Mouse (Mus musculus) hindbrain, postnatal 0 days (tissue): ENCODE results near the gene Teddm1a. TPM values are rescaled to one million over a fixed set of nuclear protein-coding genes. Genes with fewer than 3 reads are reported as not detected.

ENCODE experiments used
- ATAC-seq: fragments of 200-750 bp; cut with Nextera tagmentation; 2 replicates; pipeline ENCODE4 v1.8.0; 2017; ENCODE audit warnings: mild to moderate bottlenecking, moderate TSS enrichment, moderate library complexity
- DNase-seq: peaks from one replicate; pipeline ENCODE4 v3.0.0-alpha.2; 2015; ENCODE audit warnings: low spot score
- H3K27ac ChIP-seq: fragments of 300-500 bp; sonication (generic); 2 replicates; pipeline ENCODE4 v1.5.1; 2014; ENCODE audit warnings: mild to moderate bottlenecking
- H3K27me3 ChIP-seq: fragments of 300-500 bp; sonication (generic); 2 replicates; pipeline ENCODE4 v1.6.1; 2014; ENCODE audit warnings: low read length, mixed read lengths; ENCODE audit not compliant: insufficient read depth
- H3K36me3 ChIP-seq: fragments of 300-500 bp; sonication (generic); 2 replicates; pipeline ENCODE4 v1.6.1; 2014; ENCODE audit warnings: low read length, mixed read lengths; ENCODE audit not compliant: insufficient read depth
- H3K4me1 ChIP-seq: fragments of 300-500 bp; sonication (generic); 2 replicates; pipeline ENCODE4 v1.6.1; 2014; ENCODE audit warnings: antibody characterized with exemption, low read length, mixed read lengths; ENCODE audit not compliant: insufficient read depth
- H3K4me2 ChIP-seq: fragments of 300-500 bp; sonication (generic); 2 replicates; pipeline ENCODE4 v1.6.1; 2014; ENCODE audit warnings: low read depth, mild to moderate bottlenecking, low read length, moderate library complexity, mixed read lengths
- H3K4me3 ChIP-seq: fragments of 300-500 bp; sonication (generic); 2 replicates; pipeline ENCODE4 v1.5.1; 2014; ENCODE audit warnings: low read length
- H3K9ac ChIP-seq: fragments of 300-500 bp; sonication (generic); replicated peaks from 2 replicates; pipeline ENCODE4 v1.6.1; 2014; ENCODE audit warnings: mild to moderate bottlenecking, low read length, moderate library complexity, mixed read lengths
- H3K9me3 ChIP-seq: fragments of 300-500 bp; sonication (generic); 2 replicates; pipeline ENCODE4 v1.6.1; 2016; ENCODE audit warnings: low read length, mixed read lengths
- CTCF ChIP-seq: IDR thresholded peaks from 2 replicates; pipeline ENCODE4 v1.5.1; 2016; ENCODE audit warnings: antibody characterized with exemption, control low read depth, low read depth
- WGBS: fragments of 180-500 bp; shearing (Covaris S2); extraction: QIAGEN DNeasy Blood & Tissue Kit; methylation state at CpG from one replicate; pipeline ENCODE4 v1.1.7; 2014; 5-methylcytosine and 5-hydroxymethylcytosine counted together
- polyA plus RNA-seq: library from polyadenylated mRNA; unstranded; fragments of >200 nt; fragmentation: Nextera tagmentation; extraction: Ambion mirVana; gene quantifications from 2 replicates; pipeline ENCODE4 v1.2.1, GENCODE M21; 2015
- total RNA-seq: library from RNA; depleted of rRNA; stranded (reverse); fragments of >200 nt; gene quantifications from 2 replicates; pipeline ENCODE4 v1.2.3, GENCODE M21; 2014

Gene Teddm1a
- total and polyA plus RNA-seq, 2 experiments from 2014 or later = not detected

GRCm38 (mm10) chr1:153911276-153911795 lies 19.8 kb downstream of the Teddm1a start:
- H3K9ac ChIP-seq = no peak overlapping the region
- DNase-seq (no peak), ATAC-seq (no peak)
- 89% methylated on average over 6 of the region's 6 CpGs for WGBS
- H3K4me3 ChIP-seq = no peak overlapping the region
- H3K36me3 ChIP-seq = peaks cover 41% of the 10 kb centered on the region
- no peak for TF ChIP-seq CTCF
- no peak overlapping the region for H3K27ac ChIP-seq
- no peaks in the 10 kb centered on the region for H3K9me3 ChIP-seq
- no peak overlapping the region for H3K4me2 ChIP-seq
- no peaks in the 10 kb centered on the region for H3K27me3 ChIP-seq
- H3K4me1 ChIP-seq = no peaks in the 10 kb centered on the region

- Histone ChIP-seq H3K4me2 (no peak overlapping the region), H3K4me1 (no peaks in the 10 kb centered on the region), H3K4me3 (no peak overlapping the region), H3K27ac (no peak overlapping the region), H3K27me3 (no peaks in the 10 kb centered on the region), H3K9me3 (no peaks in the 10 kb centered on the region), H3K9ac (no peak overlapping the region), H3K36me3 (peaks cover 17% of the 10 kb centered on the region)
- DNase-seq (no peak), ATAC-seq (no peak)
- no peak for TF ChIP-seq CTCF
- 72% methylated on average over 3 of the region's 3 CpGs for WGBS
These were observed 22.3 kb downstream of the Teddm1a start for GRCm38 (mm10) chr1:153913869-153914268.

GRCm38 (mm10) chr1:153918521-153919206 lies 27.1 kb downstream of the Teddm1a start:
- H3K9me3 ChIP-seq = no peaks in the 10 kb centered on the region
- whole genome bisulfite sequencing = 68% methylated on average over 3 of the region's 3 CpGs
- ATAC-seq (no peak), DNase-seq (no peak)
- no peak for TF ChIP-seq CTCF
- H3K27ac ChIP-seq = no peak overlapping the region
- H3K4me2 ChIP-seq = no peak overlapping the region
- H3K9ac ChIP-seq = no peak overlapping the region
- H3K4me1 ChIP-seq = no peaks in the 10 kb centered on the region
- no peaks in the 10 kb centered on the region for H3K36me3 ChIP-seq
- H3K4me3 ChIP-seq = no peak overlapping the region
- H3K27me3 ChIP-seq = no peaks in the 10 kb centered on the region

- Histone ChIP-seq H3K9me3 (no peaks in the 10 kb centered on the region), H3K36me3 (no peaks in the 10 kb centered on the region), H3K27ac (no peak overlapping the region), H3K4me1 (no peaks in the 10 kb centered on the region), H3K9ac (no peak overlapping the region), H3K4me3 (no peak overlapping the region), H3K27me3 (no peaks in the 10 kb centered on the region), H3K4me2 (no peak overlapping the region)
- WGBS = 90% methylated on average over 3 of the region's 3 CpGs
- no peak for DNase-seq
- no peak for ATAC-seq
- no peak for TF ChIP-seq CTCF
These were observed 30.1 kb downstream of the Teddm1a start for GRCm38 (mm10) chr1:153921642-153922041.

- Histone ChIP-seq H3K27ac (no peak overlapping the region), H3K4me1 (no peaks in the 10 kb centered on the region), H3K4me3 (no peak overlapping the region), H3K36me3 (no peaks in the 10 kb centered on the region), H3K4me2 (no peak overlapping the region), H3K9me3 (no peaks in the 10 kb centered on the region), H3K9ac (no peak overlapping the region), H3K27me3 (no peaks in the 10 kb centered on the region)
- ATAC-seq (no peak), DNase-seq (no peak)
- no peak for TF ChIP-seq CTCF
- WGBS = 44% methylated on average over 5 of the region's 5 CpGs
These were observed 31.1 kb downstream of the Teddm1a start for GRCm38 (mm10) chr1:153922571-153923021.

GRCm38 (mm10) chr1:153924395-153925385 lies 33.1 kb downstream of the Teddm1a start:
- ATAC-seq (no peak), DNase-seq (no peak)
- H3K9ac ChIP-seq = no peak overlapping the region
- H3K36me3 ChIP-seq = no peaks in the 10 kb centered on the region
- no peak overlapping the region for H3K4me3 ChIP-seq
- H3K4me2 ChIP-seq = no peak overlapping the region
- no peak for TF ChIP-seq CTCF
- H3K9me3 ChIP-seq = no peaks in the 10 kb centered on the region
- no peaks in the 10 kb centered on the region for H3K4me1 ChIP-seq
- no peak overlapping the region for H3K27ac ChIP-seq
- no peaks in the 10 kb centered on the region for H3K27me3 ChIP-seq
- WGBS = 88% methylated on average over 6 of the region's 6 CpGs
